Mouse (Mus musculus) erythroblast, embryonic 14.5 days (primary cell): ENCODE results near the gene Oas1g.

Experiments
- GATA1 ChIP-seq: IDR thresholded peaks from 2 replicates; pipeline ENCODE4 v1.6.1; 2012; ENCODE audit warnings: low read length, inconsistent platforms, mixed read lengths
- TAL1 ChIP-seq: IDR thresholded peaks from 3 replicates; pipeline ENCODE4 v1.6.1; 2012; ENCODE audit warnings: low read length, inconsistent platforms, mixed read lengths

- TF ChIP-seq GATA1 (no peak), TAL1 (no peak)
These were observed 39.6 kb upstream of the Oas1g start for GRCm38 (mm10) chr5:120927036-120927435.
